Mouse (Mus musculus): ENCODE measurements around the gene Muc3.

- no peak for TF ChIP-seq CTCF (IDR thresholded peaks at IDR 0.05; ENCODE audit: insufficient read depth, low read length)
- TF ChIP-seq POLR2A (IDR thresholded peaks at IDR 0.05; ENCODE audit: borderline replicate concordance, extremely low read depth, low read depth, low read length), result no peak
These were observed 14.2 kb downstream of the Muc3 start for GRCm38 (mm10) chr5:137134959-137135358.
